Mouse (Mus musculus): ENCODE results near the gene Cmtm7. TPM values are rescaled to one million over a fixed set of nuclear protein-coding genes. Genes with fewer than 3 reads are reported as not detected.
A peak's percentile ranks its signal among the peaks of the same experiment; 100 is the strongest.

Cmtm7 gene
- polyA plus RNA-seq, 1 experiment from 2014 or later = 103 TPM

GRCm38 (mm10) chr9:114817012-114817411 is 35.4 kb upstream of the Cmtm7 start:
- 63% methylated on average over 7 of the region's 7 CpGs for WGBS
- no peak overlapping the region for H3K27ac ChIP-seq (replicated peaks; ENCODE audit: low read depth, low read length)
- no peaks in the 10 kb centered on the region for H3K9me3 ChIP-seq (ENCODE audit: control insufficient read depth, low read length)
- H3K4me3 ChIP-seq (ENCODE audit: low read depth, low read length) = no peak overlapping the region
- ATAC-seq (ENCODE audit: low read depth) (no peak), DNase-seq (ENCODE audit: low spot score) (no peak)
- H3K4me2 ChIP-seq (ENCODE audit: low read depth, low read length) = no peak overlapping the region
- H3K4me1 ChIP-seq (ENCODE audit: control insufficient read depth, insufficient read depth, low read length) = no peaks in the 10 kb centered on the region
- no peaks in the 10 kb centered on the region for H3K36me3 ChIP-seq (ENCODE audit: control insufficient read depth, insufficient read depth, low read length)
- no peaks in the 10 kb centered on the region for H3K27me3 ChIP-seq (replicated peaks; ENCODE audit: control insufficient read depth, insufficient read depth, low read length)
- no peak overlapping the region for H3K9ac ChIP-seq (ENCODE audit: low read depth, low read length)

DNA sequence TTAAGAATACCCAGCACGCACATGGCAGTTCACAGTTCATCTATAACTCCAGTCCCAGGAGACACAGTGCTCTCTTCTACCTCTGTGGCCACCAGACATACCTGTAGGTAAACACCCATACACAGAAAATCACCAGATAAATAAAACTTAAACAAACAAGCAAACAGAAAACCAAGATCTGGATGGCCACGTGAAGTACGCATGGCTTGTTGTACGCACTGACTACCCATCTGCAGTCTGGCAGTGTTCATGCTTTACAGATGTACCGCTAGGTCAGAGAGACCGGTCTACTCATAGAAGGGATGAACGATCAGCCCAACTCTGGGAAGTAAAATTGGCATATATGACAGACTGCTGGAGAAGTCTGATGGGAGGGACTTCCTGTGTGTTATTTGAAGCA is 34.5 kb upstream of the Cmtm7 start:
- Histone ChIP-seq H3K9me3 (ENCODE audit: control insufficient read depth, low read length) (no peaks in the 10 kb centered on the region), H3K27me3 (replicated peaks; ENCODE audit: control insufficient read depth, insufficient read depth, low read length) (no peaks in the 10 kb centered on the region), H3K4me2 (ENCODE audit: low read depth, low read length) (no peak overlapping the region), H3K36me3 (ENCODE audit: control insufficient read depth, insufficient read depth, low read length) (no peaks in the 10 kb centered on the region), H3K4me3 (ENCODE audit: low read depth, low read length) (no peak overlapping the region), H3K4me1 (ENCODE audit: control insufficient read depth, insufficient read depth, low read length) (no peaks in the 10 kb centered on the region), H3K27ac (replicated peaks; ENCODE audit: low read depth, low read length) (no peak overlapping the region), H3K9ac (ENCODE audit: low read depth, low read length) (no peak overlapping the region)
- DNase-seq (ENCODE audit: low spot score) (no peak), ATAC-seq (ENCODE audit: low read depth) (no peak)
- 95% methylated on average over 7 of the region's 7 CpGs for WGBS

GRCm38 (mm10) chr9:114815315-114815714 is 33.7 kb upstream of the Cmtm7 start:
- Histone ChIP-seq H3K36me3 (ENCODE audit: control insufficient read depth, insufficient read depth, low read length) (no peaks in the 10 kb centered on the region), H3K9me3 (ENCODE audit: control insufficient read depth, low read length) (no peaks in the 10 kb centered on the region), H3K27me3 (replicated peaks; ENCODE audit: control insufficient read depth, insufficient read depth, low read length) (no peaks in the 10 kb centered on the region), H3K27ac (replicated peaks; ENCODE audit: low read depth, low read length) (no peak overlapping the region), H3K4me1 (ENCODE audit: control insufficient read depth, insufficient read depth, low read length) (no peaks in the 10 kb centered on the region), H3K4me3 (ENCODE audit: low read depth, low read length) (no peak overlapping the region), H3K9ac (ENCODE audit: low read depth, low read length) (no peak overlapping the region), H3K4me2 (ENCODE audit: low read depth, low read length) (no peak overlapping the region)
- ATAC-seq (ENCODE audit: low read depth) (no peak), DNase-seq (ENCODE audit: low spot score) (no peak)
- 66% methylated on average over 4 of the region's 4 CpGs for WGBS

DNA sequence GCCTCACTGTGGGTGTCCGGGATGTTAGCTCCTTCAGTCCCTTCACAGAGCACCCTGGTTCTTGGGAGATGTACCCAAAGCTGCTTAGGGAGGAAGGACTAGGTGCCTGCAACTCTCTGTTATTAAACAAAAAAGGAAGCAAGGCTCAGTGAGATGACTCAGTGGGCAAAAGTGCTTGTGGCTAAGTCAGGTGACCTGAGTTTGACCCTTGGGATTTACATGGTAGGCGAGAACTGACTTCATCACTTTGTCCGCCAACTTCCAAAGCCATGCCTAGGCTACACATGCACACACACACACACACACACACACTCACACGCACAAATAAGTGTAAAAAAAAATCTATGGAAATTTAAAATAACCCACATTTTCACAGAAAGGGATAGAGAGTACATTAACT is 30.3 kb upstream of the Cmtm7 start:
- Histone ChIP-seq H3K9me3 (ENCODE audit: control insufficient read depth, low read length) (no peaks in the 10 kb centered on the region), H3K27ac (replicated peaks; ENCODE audit: low read depth, low read length) (no peak overlapping the region), H3K4me1 (ENCODE audit: control insufficient read depth, insufficient read depth, low read length) (no peaks in the 10 kb centered on the region), H3K27me3 (replicated peaks; ENCODE audit: control insufficient read depth, insufficient read depth, low read length) (no peaks in the 10 kb centered on the region), H3K4me2 (ENCODE audit: low read depth, low read length) (no peak overlapping the region), H3K4me3 (ENCODE audit: low read depth, low read length) (no peak overlapping the region), H3K36me3 (ENCODE audit: control insufficient read depth, insufficient read depth, low read length) (no peaks in the 10 kb centered on the region), H3K9ac (ENCODE audit: low read depth, low read length) (no peak overlapping the region)
- ATAC-seq (ENCODE audit: low read depth) = no peak
- no peak for DNase-seq (ENCODE audit: low spot score)
- 86% methylated on average over 4 of the region's 4 CpGs for WGBS

DNA sequence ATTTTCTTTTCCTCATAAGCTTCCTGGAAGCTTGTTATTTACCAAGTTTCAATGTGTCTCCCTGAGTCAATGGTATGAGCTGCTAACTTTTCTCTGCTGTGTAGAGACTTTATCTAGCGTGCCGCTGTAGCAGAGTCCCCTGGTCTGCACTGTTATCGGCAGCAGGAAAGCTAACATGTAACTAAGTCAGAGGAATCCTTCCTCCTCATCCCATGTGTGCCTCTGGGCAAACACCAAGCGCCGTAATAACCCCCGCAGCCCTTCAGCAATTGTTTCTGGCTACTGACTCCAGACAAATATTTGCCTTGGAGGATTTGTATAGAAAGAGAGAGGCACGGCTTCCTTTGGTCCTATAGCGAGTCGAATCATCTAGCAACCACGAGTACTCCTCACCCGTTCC is 29.2 kb upstream of the Cmtm7 start:
- 76% methylated on average over 11 of the region's 11 CpGs for WGBS
- H3K9me3 ChIP-seq (ENCODE audit: control insufficient read depth, low read length) = no peaks in the 10 kb centered on the region
- H3K27ac ChIP-seq (replicated peaks; ENCODE audit: low read depth, low read length) = no peak overlapping the region
- no peaks in the 10 kb centered on the region for H3K36me3 ChIP-seq (ENCODE audit: control insufficient read depth, insufficient read depth, low read length)
- no peaks in the 10 kb centered on the region for H3K4me1 ChIP-seq (ENCODE audit: control insufficient read depth, insufficient read depth, low read length)
- H3K4me3 ChIP-seq (ENCODE audit: low read depth, low read length) = no peak overlapping the region
- H3K27me3 ChIP-seq (replicated peaks; ENCODE audit: control insufficient read depth, insufficient read depth, low read length) = no peaks in the 10 kb centered on the region
- no peak overlapping the region for H3K4me2 ChIP-seq (ENCODE audit: low read depth, low read length)
- DNase-seq (ENCODE audit: low spot score) (no peak), ATAC-seq (ENCODE audit: low read depth) (no peak)
- H3K9ac ChIP-seq (ENCODE audit: low read depth, low read length) = no peak overlapping the region

GRCm38 (mm10) chr9:114808671-114809070 is 27.0 kb upstream of the Cmtm7 start:
- H3K9ac ChIP-seq (ENCODE audit: low read depth, low read length) = no peak overlapping the region
- 82% methylated on average over 5 of the region's 5 CpGs for WGBS

DNA sequence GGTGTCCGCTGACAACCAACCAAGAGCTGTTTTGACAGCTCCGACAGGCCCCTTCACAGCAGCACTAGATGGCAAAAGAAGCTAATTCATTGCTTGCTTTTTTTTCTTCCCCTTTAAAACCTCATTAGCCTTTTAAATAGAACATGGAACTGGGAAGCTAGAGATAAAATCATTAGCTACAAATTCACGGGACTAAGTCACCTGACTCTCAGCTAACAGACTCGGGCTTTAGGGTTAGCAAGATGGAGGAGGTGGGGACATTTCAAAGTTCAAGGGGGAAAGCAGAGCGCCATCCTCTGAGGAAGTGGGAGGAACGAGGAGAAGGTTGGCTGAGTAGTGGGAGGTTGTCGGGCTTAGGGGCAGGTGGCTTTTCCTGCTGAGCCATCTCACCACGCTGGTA is 25.6 kb upstream of the Cmtm7 start:
- DNase-seq (ENCODE audit: low spot score) = no peak
- Histone ChIP-seq H3K27me3 (replicated peaks; ENCODE audit: control insufficient read depth, insufficient read depth, low read length) (no peaks in the 10 kb centered on the region), H3K4me2 (ENCODE audit: low read depth, low read length) (no peak overlapping the region), H3K9ac (ENCODE audit: low read depth, low read length) (no peak overlapping the region), H3K4me1 (ENCODE audit: control insufficient read depth, insufficient read depth, low read length) (peaks cover 4% of the 10 kb centered on the region; the same call in 1 of the 2 replicates), H3K36me3 (ENCODE audit: control insufficient read depth, insufficient read depth, low read length) (no peaks in the 10 kb centered on the region), H3K27ac (replicated peaks; ENCODE audit: low read depth, low read length) (no peak overlapping the region), H3K4me3 (ENCODE audit: low read depth, low read length) (no peak overlapping the region), H3K9me3 (ENCODE audit: control insufficient read depth, low read length) (no peaks in the 10 kb centered on the region)
- no peak for ATAC-seq (ENCODE audit: low read depth)
- 71% methylated on average over 8 of the region's 8 CpGs for WGBS

More at GRCm38 (mm10) chr9:114808671-114809070, 27.0 kb upstream of the Cmtm7 start:
- peaks cover 4% of the 10 kb centered on the region; the same call in 1 of the 2 replicates for H3K4me1 ChIP-seq (ENCODE audit: control insufficient read depth, insufficient read depth, low read length)
- H3K4me3 ChIP-seq (ENCODE audit: low read depth, low read length) = no peak overlapping the region
- no peaks in the 10 kb centered on the region for H3K9me3 ChIP-seq (ENCODE audit: control insufficient read depth, low read length)
- no peak for DNase-seq (ENCODE audit: low spot score)
- no peak for ATAC-seq (ENCODE audit: low read depth)
- no peaks in the 10 kb centered on the region for H3K27me3 ChIP-seq (replicated peaks; ENCODE audit: control insufficient read depth, insufficient read depth, low read length)
- no peak overlapping the region for H3K4me2 ChIP-seq (ENCODE audit: low read depth, low read length)
- no peak overlapping the region for H3K27ac ChIP-seq (replicated peaks; ENCODE audit: low read depth, low read length)
- H3K36me3 ChIP-seq (ENCODE audit: control insufficient read depth, insufficient read depth, low read length) = no peaks in the 10 kb centered on the region

DNA sequence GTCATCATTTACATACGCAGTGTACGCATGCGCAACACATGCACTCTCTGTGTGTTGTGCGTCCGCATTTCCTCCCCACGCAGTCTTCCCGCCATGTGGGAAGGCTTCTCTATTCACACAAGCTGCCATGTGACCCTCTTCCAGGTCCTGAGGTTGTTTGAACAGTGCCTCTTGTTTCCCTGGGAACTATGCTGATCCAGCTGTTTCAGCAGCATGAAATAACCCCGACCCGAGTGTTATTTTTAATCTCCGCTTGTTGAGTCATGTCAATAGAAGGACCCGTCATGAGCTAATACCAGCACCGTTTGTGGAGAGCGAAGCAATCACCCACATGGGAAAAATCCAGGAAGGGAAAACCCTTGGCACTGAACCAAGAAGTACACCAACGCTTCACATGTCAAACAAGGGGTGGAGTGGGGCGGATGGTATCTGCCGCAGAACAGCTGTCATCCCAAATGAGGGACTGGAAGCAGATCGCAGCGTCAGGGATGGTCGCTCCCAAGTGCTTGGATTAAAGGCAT is 23.6 kb upstream of the Cmtm7 start:
- H3K36me3 ChIP-seq (ENCODE audit: control insufficient read depth, insufficient read depth, low read length) = no peaks in the 10 kb centered on the region
- DNase-seq (ENCODE audit: low spot score) (peak; percentile 94), ATAC-seq (ENCODE audit: low read depth) (peak; percentile 85)
- H3K27ac ChIP-seq (replicated peaks; ENCODE audit: low read depth, low read length) = 0 out of 2 replicates have a peak overlapping the region, but pooled peaks have one; percentile 15
- H3K4me2 ChIP-seq (ENCODE audit: low read depth, low read length) = peak overlapping the region; percentile 12; the same call in 1 of the 2 replicates
- no peaks in the 10 kb centered on the region for H3K27me3 ChIP-seq (replicated peaks; ENCODE audit: control insufficient read depth, insufficient read depth, low read length)
- peaks cover 4% of the 10 kb centered on the region; the same call in 1 of the 2 replicates for H3K4me1 ChIP-seq (ENCODE audit: control insufficient read depth, insufficient read depth, low read length)
- H3K4me3 ChIP-seq (ENCODE audit: low read depth, low read length) = no peak overlapping the region
- H3K9me3 ChIP-seq (ENCODE audit: control insufficient read depth, low read length) = no peaks in the 10 kb centered on the region
- 44% methylated on average over 19 of the region's 19 CpGs for WGBS
- H3K9ac ChIP-seq (ENCODE audit: low read depth, low read length) = no peak overlapping the region

DNA sequence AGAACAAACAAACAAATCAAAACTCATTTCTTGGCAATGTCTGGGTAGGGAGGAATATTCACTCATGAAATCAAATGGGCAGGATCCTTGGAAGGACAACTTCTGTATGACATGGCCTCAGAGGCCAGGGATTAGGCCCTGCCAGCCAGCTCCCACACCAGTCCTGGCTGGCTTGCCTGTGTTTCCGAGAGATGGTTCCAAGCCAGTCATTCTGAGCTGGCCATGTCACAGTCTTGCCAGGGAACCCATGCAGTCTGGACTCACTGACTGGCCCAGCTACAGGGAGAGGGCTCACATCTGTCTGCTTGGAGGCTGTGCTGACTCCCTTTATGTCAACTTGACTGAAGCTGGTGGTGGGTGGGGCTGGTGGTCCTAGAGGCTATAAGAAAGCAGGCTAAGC is 20.5 kb upstream of the Cmtm7 start:
- ATAC-seq (ENCODE audit: low read depth) = no peak
- H3K4me3 ChIP-seq (ENCODE audit: low read depth, low read length) = no peak overlapping the region
- no peak overlapping the region for H3K9ac ChIP-seq (ENCODE audit: low read depth, low read length)

More for the DNA sequence above, 20.5 kb upstream of the Cmtm7 start:
- H3K4me1 ChIP-seq (ENCODE audit: control insufficient read depth, insufficient read depth, low read length) = peaks cover 4% of the 10 kb centered on the region; the same call in 1 of the 2 replicates
- H3K4me2 ChIP-seq (ENCODE audit: low read depth, low read length) = no peak overlapping the region
- WGBS = 80% methylated on average over 1 of the region's 1 CpGs
- DNase-seq (ENCODE audit: low spot score) = no peak
- no peak overlapping the region for H3K27ac ChIP-seq (replicated peaks; ENCODE audit: low read depth, low read length)
- H3K27me3 ChIP-seq (replicated peaks; ENCODE audit: control insufficient read depth, insufficient read depth, low read length) = no peaks in the 10 kb centered on the region
- H3K36me3 ChIP-seq (ENCODE audit: control insufficient read depth, insufficient read depth, low read length) = no peaks in the 10 kb centered on the region
- H3K9me3 ChIP-seq (ENCODE audit: control insufficient read depth, low read length) = no peaks in the 10 kb centered on the region
